Mouse (Mus musculus): ENCODE results near the gene Plagl2. TPM values are rescaled to one million over a fixed set of nuclear protein-coding genes. Genes with fewer than 3 reads are reported as not detected.
A peak's percentile ranks its signal among the peaks of the same experiment; 100 is the strongest.
"Not testable (repeated sequence)": the region's sequence is repeated elsewhere in the genome, so short reads cannot be mapped to it uniquely, and the experiment has no call there.

The Plagl2 gene
- 10 to 100 TPM in 1 of 2 experiments, 1 to 10 TPM in 1; 9.5 to 10.4 TPM for total RNA-seq (2021)
- long read RNA-seq, experiment 1, partial matches to known transcripts, result 0 of 1 reads
- long read RNA-seq, experiment 1, other reads (novel, unspliced or antisense), result 1 of 1 reads
- long read RNA-seq, experiment 2, result 0 reads

GRCm38 (mm10) chr2:153241250-153242014 is at the start of gene Plagl2, which contains the start of gene Pofut1:
Gene Plagl2 (minus strand): TSS chr2:153241426.
Gene Pofut1 (plus strand): TSS chr2:153241533.
- peak; percentile 95 to 96 for DNase-seq

GRCm38 (mm10) chr2:153287835-153288234 is 46.6 kb upstream of the Plagl2 start:
- peak; percentile 80 to 84 for DNase-seq

- no peak for DNase-seq
These were observed 45.3 kb upstream of the Plagl2 start for GRCm38 (mm10) chr2:153286524-153286923.

DNA sequence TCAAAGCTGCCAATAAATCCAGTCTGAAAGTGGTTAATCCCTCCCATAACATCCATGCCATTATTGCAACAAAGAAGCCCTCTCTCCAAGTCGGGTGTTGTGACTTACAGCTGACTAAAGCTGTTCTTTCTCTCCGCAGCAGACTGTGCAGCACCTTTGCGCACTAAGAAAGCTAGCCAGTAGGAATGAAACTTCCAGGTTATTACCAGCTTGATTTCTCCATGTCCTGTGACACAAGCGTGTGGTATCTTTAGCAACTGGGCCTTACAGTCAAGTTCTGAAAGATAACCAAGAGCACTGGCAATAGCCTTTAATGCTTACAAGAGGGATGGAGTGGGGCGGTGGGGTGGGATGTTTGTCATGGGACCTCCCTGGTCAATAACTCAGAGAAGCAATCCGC is 42.7 kb upstream of the Plagl2 start:
- DNase-seq, result no peak

GRCm38 (mm10) chr2:153278357-153278756 is 37.1 kb upstream of the Plagl2 start:
- DNase-seq, result no peak

DNA sequence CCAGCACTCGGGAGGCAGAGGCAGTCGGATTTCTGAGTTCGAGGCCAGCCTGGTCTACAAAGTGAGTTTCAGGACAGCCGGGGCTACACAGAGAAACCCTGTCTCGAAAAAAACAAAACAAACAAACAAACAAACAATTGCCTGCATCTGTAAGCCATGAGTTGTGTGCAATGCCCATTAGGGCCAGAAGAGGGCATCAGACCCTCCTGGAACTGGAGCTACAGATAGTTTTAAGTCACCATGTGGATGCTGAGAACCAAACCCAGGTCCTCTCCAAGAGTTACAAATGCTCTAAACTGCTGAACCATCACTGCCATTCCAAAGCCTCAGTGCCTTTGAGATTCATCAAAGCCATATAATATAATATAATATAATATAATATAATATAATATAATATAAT is 35.6 kb upstream of the Plagl2 start:
- not testable (repeated sequence) for DNase-seq

GRCm38 (mm10) chr2:153276440-153276839 is 35.2 kb upstream of the Plagl2 start:
- no peak for DNase-seq

DNA sequence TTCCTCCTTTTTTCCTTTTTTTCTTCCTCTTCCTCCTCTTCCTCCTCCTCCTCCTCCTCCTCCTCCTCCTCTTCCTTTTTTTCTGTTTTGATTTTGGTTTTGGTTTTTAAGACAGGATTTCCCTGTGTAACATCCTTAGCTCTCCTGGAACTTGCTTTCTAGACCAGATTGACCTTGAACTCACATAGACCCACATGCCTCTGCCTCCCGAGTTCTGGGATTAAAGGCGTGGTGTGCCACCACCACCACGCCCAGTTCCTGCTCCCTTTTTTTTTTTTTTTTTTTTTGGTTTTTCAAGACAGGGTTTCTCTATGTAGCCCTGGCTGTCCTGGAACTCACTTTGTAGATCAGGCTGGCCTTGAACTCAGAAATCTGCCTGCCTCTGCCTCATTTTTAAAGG is 34.4 kb upstream of the Plagl2 start:
- not testable (repeated sequence) for DNase-seq

- peak; percentile 68 to 73 for DNase-seq
These were observed 33.7 kb upstream of the Plagl2 start for GRCm38 (mm10) chr2:153274919-153275247.

DNA sequence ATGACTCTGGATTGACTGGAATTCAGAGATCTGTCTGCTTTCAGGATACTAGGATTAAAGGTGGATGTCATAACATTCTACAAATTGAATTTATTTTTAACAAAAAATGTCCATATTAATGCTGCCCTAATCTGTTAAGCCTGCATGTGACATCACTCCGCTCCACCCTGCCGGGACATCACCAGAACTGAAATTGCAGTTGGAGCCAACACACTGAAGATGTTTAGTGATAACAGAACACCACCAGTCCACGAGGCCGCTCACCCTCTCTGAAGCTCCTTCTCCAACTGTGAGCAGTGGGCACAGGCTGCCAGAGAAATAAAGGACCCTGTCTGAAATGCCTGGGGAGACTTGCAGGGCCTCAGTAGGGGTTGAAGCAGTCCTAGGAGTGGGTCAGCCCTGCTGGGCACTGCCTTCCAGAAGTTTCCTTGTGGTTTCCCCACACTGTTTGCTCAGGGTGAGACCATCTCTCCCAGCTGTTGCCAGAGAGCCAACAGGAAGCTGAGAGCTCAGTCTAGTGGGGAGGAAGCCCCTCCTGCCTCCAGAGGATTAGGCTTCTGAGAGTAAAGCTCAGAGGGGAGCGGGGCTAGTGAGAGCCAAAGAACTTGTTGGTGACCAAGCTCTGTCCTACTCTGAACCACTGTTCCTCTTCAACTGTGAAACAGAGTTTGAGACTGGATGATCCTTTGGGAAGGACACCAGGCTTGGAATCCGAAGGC is 33.1 kb upstream of the Plagl2 start:
- not testable (repeated sequence) for DNase-seq

DNA sequence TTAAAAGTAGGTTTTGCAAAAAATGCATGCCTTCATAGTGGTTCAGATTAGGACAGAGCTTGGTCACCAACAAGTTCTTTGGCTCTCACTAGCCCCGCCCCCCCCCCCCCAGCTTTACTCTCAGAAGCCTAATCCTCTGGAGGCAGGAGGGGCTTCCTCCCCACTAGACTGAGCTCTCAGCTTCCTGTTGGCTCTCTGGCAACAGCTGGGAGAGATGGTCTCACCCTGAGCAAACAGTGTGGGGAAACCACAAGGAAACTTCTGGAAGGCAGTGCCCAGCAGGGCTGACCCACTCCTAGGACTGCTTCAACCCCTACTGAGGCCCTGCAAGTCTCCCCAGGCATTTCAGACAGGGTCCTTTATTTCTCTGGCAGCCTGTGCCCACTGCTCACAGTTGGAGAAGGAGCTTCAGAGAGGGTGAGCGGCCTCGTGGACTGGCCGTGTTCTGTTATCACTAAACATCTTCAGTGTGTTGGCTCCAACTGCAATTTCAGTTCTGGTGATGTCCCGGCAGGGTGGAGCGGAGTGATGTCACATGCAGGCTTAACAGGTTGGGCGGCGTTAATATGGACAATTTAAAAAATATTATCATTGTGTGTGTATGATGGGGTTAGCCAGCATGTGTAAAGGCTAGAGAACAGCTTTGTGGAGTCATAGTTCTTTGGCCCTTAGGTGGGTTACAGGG is 29.1 kb upstream of the Plagl2 start:
- DNase-seq, result not testable (repeated sequence)

DNA sequence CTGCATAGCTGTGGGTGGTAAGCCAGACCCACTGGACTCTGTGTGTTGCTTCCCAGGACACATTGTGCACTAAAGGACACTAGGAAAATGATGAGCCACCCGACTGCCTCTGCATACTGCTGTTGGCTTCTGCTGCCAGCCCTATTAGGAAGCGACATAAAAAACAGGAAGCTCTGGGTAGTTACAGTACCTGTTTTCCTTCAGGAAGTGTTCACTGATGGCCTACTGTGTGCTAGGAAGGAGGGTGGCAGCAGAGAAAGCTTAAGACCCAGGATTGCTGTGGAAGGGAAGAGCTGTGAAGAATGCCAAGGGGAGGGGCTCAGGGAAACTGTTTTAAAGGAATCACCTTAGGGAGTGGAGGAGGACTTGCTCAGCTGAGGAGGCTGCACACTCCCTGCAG is 26.1 kb upstream of the Plagl2 start:
- DNase-seq, result no peak

- DNase-seq, result no peak
These were observed 21.8 kb upstream of the Plagl2 start for GRCm38 (mm10) chr2:153263053-153263452.

DNA sequence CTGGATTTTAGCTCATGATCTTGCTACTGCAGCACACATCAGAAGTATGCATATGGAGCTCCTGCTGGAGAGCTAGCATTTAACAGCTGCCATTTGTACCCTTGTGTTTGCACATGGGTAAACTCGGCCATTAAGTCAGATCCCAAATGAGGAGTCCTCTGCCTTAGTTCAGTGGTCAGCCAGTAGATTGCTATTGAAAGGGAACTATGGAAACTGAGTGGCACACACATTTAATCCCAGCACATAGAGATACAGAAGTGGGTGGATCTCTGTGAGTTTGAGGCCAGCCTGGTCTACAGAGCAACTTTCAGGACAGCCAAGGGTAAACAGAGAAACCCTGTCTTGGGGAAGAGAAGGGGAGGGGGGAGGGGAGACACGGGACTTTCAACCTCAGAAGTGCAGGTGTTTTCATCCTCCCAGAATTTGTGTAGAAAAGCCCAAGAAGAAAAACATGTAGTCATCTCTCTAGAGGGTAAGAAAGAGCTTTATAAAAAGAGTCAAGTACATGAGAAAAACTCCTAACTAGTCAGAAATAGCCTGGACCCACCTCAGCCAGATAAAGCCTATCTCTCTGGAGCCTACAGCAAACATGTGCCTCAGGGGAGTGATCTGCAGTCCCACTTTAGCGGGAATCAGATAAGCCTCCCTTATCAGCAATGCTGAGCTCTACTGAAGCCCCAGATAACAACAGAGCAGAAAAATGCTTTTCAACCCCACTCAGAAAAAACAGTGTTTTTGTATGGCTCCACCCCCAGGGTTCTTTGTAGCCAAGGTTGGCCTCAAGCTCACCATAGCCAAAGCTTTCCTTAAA is 18.8 kb upstream of the Plagl2 start:
- no peak for DNase-seq

DNA sequence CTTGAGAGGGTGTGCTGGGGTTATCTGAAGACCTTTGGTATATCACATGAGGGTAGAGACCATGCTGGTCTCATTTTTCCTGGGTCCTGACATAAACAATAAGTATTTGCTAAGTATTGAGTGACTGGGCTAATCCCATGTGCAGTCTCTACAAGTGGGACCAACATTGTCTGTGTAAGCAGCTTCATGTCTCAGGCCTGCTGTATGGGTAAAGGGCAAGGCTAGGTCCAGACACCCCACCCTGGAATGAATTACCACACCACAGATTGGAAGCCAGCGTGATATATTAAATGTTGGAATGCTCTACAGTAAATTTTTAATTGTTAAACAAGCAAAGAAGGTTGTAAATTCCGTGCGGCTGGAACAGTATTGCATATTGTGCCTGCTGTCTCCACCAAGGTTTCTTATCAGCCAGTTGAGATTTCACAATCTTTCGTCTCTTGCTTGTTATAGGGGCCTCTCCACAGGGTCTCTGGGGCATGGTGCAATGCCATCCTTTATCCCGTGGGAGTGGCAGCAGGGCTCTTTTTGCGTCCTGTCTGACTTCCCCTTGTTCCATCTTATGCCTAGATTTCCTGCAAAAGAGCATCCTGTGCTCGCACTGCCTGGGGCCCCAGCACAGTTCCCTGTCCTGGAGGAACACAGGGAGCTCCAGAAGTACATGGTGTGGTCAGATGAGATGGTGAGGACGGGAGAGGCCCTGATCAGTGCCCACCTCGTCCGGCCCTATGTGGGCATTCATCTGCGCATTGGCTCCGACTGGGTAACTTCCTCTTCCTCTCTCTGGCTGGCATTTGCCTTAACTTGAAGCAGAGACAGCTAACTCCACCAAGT is 18.0 kb upstream of the Plagl2 start:
- DNase-seq, result no peak

GRCm38 (mm10) chr2:153256604-153257003 is 15.4 kb upstream of the Plagl2 start:
- no peak for DNase-seq

GRCm38 (mm10) chr2:153249751-153250150 is 8.5 kb upstream of the Plagl2 start:
- no peak for DNase-seq

- DNase-seq, result peak; percentile 42 to 44
These were observed 930 bp upstream of the Plagl2 start for GRCm38 (mm10) chr2:153242156-153242555.

DNA sequence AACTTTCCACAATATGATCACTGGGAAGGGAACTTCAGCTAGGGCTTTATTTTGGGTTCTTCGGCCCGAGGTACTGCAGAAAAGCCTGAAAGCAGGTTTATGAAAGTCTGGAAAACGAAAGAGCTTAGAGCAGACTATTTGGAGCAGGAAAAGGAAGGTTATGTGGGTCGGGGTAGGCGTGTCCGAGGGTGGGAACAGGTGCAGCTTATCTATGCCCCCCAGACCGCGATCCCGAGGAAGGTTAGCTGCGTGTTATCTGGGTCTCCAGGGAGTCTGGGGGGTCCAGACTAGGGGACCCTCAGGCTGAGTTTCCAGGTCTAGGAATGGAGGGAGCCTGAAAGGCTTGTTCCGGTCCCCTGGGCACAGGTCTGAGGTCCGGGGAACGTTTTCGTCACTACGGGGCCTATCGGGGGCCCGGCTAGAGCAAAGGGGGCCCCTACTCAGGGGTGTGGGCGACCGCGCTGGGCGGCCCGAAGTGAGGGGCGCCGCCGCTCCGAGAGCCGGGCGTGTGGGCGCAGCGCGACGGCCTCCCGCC is 458 bp downstream of the Plagl2 start:
- DNase-seq, result peak; percentile 21 to 50

GRCm38 (mm10) chr2:153239860-153240480 is 1.3 kb downstream of the Plagl2 start:
- DNase-seq, result peak; percentile 40 to 62
